Mouse (Mus musculus) ovary, adult 18-20 months (tissue): ENCODE data around the gene Tpm1.

Source experiments
- DNase-seq: peaks from one replicate; pipeline ENCODE4 v3.0.0; 2022; ENCODE audit warnings: low spot score, mixed read lengths

The Tpm1 gene

DNA sequence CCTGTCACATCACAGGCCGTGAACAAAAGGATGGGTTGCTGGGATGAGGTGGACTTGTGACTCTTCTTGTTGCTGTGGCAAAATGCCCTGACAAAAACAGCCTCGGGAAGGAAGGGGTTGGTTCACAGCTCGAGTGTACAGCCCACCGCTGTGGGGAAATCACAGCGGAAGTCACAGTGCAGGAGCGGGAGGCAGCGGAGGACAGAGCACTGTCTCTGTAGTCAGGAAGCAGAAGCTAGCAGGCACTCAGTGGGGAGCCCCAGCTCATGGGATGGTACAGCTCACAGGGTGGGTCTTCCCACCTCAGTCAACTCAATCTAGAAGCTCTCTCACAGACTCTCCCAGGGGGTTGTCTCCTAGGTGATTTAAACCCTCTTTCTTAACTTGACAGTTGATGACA, 63.8 kb downstream of the Tpm1 start:
- no peak for DNase-seq

DNA sequence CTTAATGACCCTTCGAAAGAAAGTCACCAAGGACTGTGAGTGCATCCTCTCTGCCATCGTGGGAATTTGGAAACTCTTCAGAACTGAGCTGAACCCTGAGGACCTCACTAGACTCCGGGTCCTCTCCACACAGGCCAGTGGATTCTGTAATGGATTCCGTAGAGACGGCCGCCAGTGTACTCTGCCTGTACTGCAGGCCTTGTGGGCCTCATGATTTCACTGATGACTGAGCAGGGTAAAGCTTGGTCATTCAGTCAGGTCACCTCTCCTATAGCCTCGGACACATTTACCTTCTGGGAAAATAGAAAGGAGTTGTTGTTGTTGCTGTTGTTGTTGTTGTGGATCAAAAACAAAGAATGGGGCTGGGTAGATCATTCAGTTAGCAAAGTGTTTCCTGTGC, 67.1 kb downstream of the Tpm1 start:
- no peak for DNase-seq

DNA sequence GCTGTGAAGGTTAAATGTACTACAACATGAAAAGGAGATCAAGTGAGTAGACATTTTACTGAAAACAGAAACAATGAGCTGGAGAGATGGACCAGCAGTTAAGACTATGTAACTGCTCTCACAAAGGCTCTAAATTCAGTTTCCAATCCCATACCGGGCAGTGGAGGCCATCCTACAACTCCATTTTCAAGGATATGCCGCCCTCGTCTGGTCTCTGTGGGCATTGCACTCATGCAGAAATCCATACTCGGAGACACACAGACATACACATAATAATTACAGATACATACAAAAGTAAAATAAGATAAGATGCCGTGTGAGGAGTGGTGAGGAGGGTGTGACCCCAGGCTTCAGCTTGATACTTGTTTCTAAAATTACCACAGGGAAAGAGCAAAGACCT, 68.7 kb downstream of the Tpm1 start:
- no peak for DNase-seq

DNA sequence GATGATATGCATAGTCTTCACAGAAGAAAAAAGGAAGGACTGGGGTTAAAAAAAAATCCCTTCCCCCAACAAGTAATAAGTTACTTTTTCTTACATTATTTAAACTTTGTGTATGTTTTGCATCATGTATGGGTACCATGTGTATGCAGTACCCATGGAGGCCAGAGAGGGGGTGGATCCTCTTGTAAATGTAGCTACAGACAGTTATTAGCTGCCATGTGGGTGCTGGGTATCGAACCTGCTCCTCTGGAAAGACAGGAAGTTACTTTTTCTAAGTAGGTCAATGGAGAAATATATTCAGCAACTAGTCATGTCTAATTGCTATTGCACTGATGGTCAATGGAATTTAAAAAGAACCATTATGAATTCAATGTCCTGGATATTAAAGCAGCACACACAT, 70.7 kb downstream of the Tpm1 start:
- DNase-seq = no peak

DNA sequence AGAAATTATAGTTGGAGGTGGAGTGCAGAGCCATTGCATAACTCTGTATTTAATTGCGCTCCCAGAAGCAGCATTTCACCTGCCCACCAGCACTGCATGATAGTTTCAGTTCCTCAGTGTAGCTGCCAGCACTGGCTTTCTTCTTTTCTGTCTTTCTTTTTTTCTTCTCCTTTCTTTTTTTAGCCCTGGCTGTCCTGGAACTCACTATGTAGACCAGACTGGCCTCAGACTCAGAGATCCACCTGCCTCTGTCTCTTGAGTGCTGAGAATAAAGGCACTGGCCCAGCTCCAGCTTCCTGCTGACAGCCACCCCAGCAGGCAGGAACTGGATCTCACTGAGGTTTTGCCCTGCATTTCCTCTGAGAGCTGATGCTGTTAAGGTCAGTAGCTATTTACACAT, 71.2 kb downstream of the Tpm1 start:
- DNase-seq = no peak

DNA sequence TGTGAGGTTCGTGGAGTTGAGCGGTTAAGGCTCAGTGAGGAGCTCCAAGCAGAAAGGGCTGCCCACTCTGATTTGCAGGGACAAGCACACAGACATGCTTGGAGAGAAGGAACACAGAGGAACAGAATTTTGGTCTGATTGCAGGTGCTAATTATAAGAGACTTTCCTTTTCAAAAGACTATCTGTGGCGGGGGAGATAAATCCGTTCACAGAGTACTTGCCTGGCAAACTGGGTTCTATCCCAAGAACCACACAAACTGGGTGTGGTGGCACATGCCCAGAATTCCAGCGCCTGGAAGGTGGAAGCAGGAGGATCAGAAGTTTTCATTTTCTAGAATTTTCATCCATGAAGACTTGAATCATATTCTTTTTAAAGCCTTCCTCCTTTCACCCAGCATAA, 72.1 kb downstream of the Tpm1 start:
- no peak for DNase-seq

DNA sequence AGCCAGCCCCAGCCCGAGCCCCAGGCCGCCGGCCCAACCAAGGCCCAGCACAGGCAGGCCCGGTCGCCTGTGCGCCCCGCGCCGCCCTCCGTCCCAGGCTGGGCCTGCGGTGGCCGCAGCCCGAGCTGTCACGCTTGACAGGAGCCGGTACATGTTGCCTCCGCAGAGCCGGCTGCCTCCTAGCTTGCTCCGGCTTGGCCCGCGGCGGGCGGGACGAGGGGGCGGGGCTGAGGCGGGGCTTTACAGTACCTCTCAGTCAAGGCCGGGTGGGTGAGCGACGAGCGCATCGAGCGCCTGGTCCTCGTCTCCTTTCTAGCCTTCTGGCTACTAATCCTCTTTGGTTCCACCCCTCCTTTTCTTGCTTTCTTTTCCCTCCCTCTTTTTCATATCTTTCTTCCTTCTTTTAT, 74.0 kb downstream of the Tpm1 start, which contains the start of gene Lactb:
Gene Lactb (minus strand): TSS at position 246 of the 407 bp plus-strand sequence.
- DNase-seq = peak; percentile 89

DNA sequence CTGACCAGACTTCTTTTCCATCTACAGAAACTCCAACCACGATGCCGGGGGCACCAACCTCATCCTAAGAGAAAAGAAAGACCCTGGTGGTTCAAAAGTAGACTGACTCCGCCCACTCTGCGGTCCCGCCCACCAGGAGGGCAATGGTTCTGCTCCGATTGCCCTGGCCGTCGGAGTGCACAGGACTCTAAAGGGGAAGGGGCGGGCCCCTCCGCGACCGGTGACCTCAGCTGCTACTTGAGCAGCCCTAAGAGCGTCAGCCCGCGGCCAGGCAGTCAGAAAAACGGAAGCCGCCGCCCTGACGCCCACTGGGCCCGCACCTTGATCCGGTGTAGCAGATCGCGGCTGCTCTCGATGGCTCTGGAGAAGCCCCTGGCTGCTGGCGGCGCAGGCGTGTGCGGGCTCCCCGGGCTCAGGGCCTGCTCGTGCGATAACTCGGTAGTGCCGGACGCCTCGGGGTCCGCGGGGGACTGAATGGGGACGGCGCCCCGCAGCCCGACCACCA, 74.4 kb downstream of the Tpm1 start:
- peak; percentile 58 for DNase-seq
